Mouse (Mus musculus): ENCODE results near the gene Pan2. TPM values are rescaled to one million over a fixed set of nuclear protein-coding genes. Genes with fewer than 3 reads are reported as not detected.

The Pan2 gene
- polyA plus RNA-seq, 1 experiment: 25.7 TPM

GRCm38 (mm10) chr10:128340257-128340656 is 37.1 kb downstream of the Pan2 start:
- no peak overlapping the region for H3K27ac ChIP-seq (ENCODE audit: insufficient read depth, low read length)
- no peak overlapping the region for H3K4me3 ChIP-seq (ENCODE audit: extremely low read depth, insufficient read depth, insufficient read length)
- peaks cover 10% of the 10 kb centered on the region; the same call in 1 of the 2 replicates for H3K4me1 ChIP-seq (ENCODE audit: control insufficient read depth, insufficient read depth, insufficient read length)
- no peak for DNase-seq (ENCODE audit: low read depth in 1 of 2, low spot score in 2 of 2)
- WGBS: 76% methylated on average over 2 of the region's 2 CpGs
- H3K27me3 ChIP-seq (ENCODE audit: control insufficient read depth, insufficient read depth, low read length): no peaks in the 10 kb centered on the region
- H3K36me3 ChIP-seq (ENCODE audit: control insufficient read depth, insufficient read depth, low read length): no peaks in the 10 kb centered on the region
- TF ChIP-seq POLR2A (IDR thresholded peaks at IDR 0.05; ENCODE audit: low read depth, low read length) (no peak), CTCF (IDR thresholded peaks at IDR 0.05; ENCODE audit: extremely low read depth, insufficient read depth, insufficient read length, insufficient replicate concordance) (no peak)

- no peak for TF ChIP-seq POLR2A (IDR thresholded peaks at IDR 0.05; ENCODE audit: low read depth, low read length)
- no peak for TF ChIP-seq CTCF (IDR thresholded peaks at IDR 0.05; ENCODE audit: extremely low read depth, insufficient read depth, insufficient read length, insufficient replicate concordance)
- no peaks in the 10 kb centered on the region for H3K36me3 ChIP-seq (ENCODE audit: control insufficient read depth, insufficient read depth, low read length)
- 95% methylated on average over 1 of the region's 1 CpGs for WGBS
- no peaks in the 10 kb centered on the region for H3K27me3 ChIP-seq (ENCODE audit: control insufficient read depth, insufficient read depth, low read length)
- no peak for DNase-seq (ENCODE audit: low read depth in 1 of 2, low spot score in 2 of 2)
- H3K4me1 ChIP-seq (ENCODE audit: control insufficient read depth, insufficient read depth, insufficient read length): peaks cover 8% of the 10 kb centered on the region; the same call in 1 of the 2 replicates
- H3K4me3 ChIP-seq (ENCODE audit: extremely low read depth, insufficient read depth, insufficient read length): no peak overlapping the region
- H3K27ac ChIP-seq (ENCODE audit: insufficient read depth, low read length): no peak overlapping the region
Observed at GRCm38 (mm10) chr10:128343436-128343835, 40.3 kb downstream of the Pan2 start.

- 3% methylated on average over 7 of the region's 7 CpGs for WGBS
- TF ChIP-seq CTCF (IDR thresholded peaks at IDR 0.05; ENCODE audit: extremely low read depth, insufficient read depth, insufficient read length, insufficient replicate concordance) (no peak), POLR2A (IDR thresholded peaks at IDR 0.05; ENCODE audit: low read depth, low read length) (no peak)
Observed at GRCm38 (mm10) chr10:128344568-128345275, 41.6 kb downstream of the Pan2 start.

GRCm38 (mm10) chr10:128347541-128347940 is 44.4 kb downstream of the Pan2 start:
- DNase-seq (ENCODE audit: low read depth in 1 of 2, low spot score in 2 of 2): no peak
- Histone ChIP-seq H3K27me3 (ENCODE audit: control insufficient read depth, insufficient read depth, low read length) (no peaks in the 10 kb centered on the region), H3K36me3 (ENCODE audit: control insufficient read depth, insufficient read depth, low read length) (peaks cover 19% of the 10 kb centered on the region), H3K4me1 (ENCODE audit: control insufficient read depth, insufficient read depth, insufficient read length) (peaks cover 8% of the 10 kb centered on the region; the same call in 1 of the 2 replicates), H3K27ac (ENCODE audit: insufficient read depth, low read length) (no peak overlapping the region), H3K4me3 (ENCODE audit: extremely low read depth, insufficient read depth, insufficient read length) (no peak overlapping the region)
- 93% methylated on average over 8 of the region's 8 CpGs for WGBS
- no peak for TF ChIP-seq POLR2A (IDR thresholded peaks at IDR 0.05; ENCODE audit: low read depth, low read length)
- no peak for TF ChIP-seq CTCF (IDR thresholded peaks at IDR 0.05; ENCODE audit: extremely low read depth, insufficient read depth, insufficient read length, insufficient replicate concordance)

More at GRCm38 (mm10) chr10:128344568-128345275, 41.6 kb downstream of the Pan2 start:
- H3K36me3 ChIP-seq (ENCODE audit: control insufficient read depth, insufficient read depth, low read length): no peaks in the 10 kb centered on the region
- H3K27me3 ChIP-seq (ENCODE audit: control insufficient read depth, insufficient read depth, low read length): no peaks in the 10 kb centered on the region
- peaks cover 8% of the 10 kb centered on the region; the same call in 1 of the 2 replicates for H3K4me1 ChIP-seq (ENCODE audit: control insufficient read depth, insufficient read depth, insufficient read length)
- H3K4me3 ChIP-seq (ENCODE audit: extremely low read depth, insufficient read depth, insufficient read length): no peak overlapping the region
- peak; percentile 56 to 65 for DNase-seq (ENCODE audit: low read depth in 1 of 2, low spot score in 2 of 2)
- H3K27ac ChIP-seq (ENCODE audit: insufficient read depth, low read length): peak overlapping the region; percentile 40

- no peak overlapping the region for H3K4me3 ChIP-seq (ENCODE audit: extremely low read depth, insufficient read depth, insufficient read length)
- no peak overlapping the region for H3K27ac ChIP-seq (ENCODE audit: insufficient read depth, low read length)
- TF ChIP-seq POLR2A (IDR thresholded peaks at IDR 0.05; ENCODE audit: low read depth, low read length) (no peak), CTCF (IDR thresholded peaks at IDR 0.05; ENCODE audit: extremely low read depth, insufficient read depth, insufficient read length, insufficient replicate concordance) (peak; percentile 20; the same call in 1 of the 2 replicates)
- WGBS: 46% methylated on average over 2 of the region's 2 CpGs
- H3K4me1 ChIP-seq (ENCODE audit: control insufficient read depth, insufficient read depth, insufficient read length): no peaks in the 10 kb centered on the region
- H3K27me3 ChIP-seq (ENCODE audit: control insufficient read depth, insufficient read depth, low read length): no peaks in the 10 kb centered on the region
- DNase-seq (ENCODE audit: low read depth in 1 of 2, low spot score in 2 of 2): peak in 1 of 2 experiments; percentile 50
- peaks cover 30% of the 10 kb centered on the region for H3K36me3 ChIP-seq (ENCODE audit: control insufficient read depth, insufficient read depth, low read length)
Observed at GRCm38 (mm10) chr10:128358796-128359195, 55.7 kb downstream of the Pan2 start.

- no peak overlapping the region for H3K4me3 ChIP-seq (ENCODE audit: extremely low read depth, insufficient read depth, insufficient read length)
- H3K36me3 ChIP-seq (ENCODE audit: control insufficient read depth, insufficient read depth, low read length): peaks cover 26% of the 10 kb centered on the region
- DNase-seq (ENCODE audit: low read depth in 1 of 2, low spot score in 2 of 2): no peak
- TF ChIP-seq POLR2A (IDR thresholded peaks at IDR 0.05; ENCODE audit: low read depth, low read length): no peak
- TF ChIP-seq CTCF (IDR thresholded peaks at IDR 0.05; ENCODE audit: extremely low read depth, insufficient read depth, insufficient read length, insufficient replicate concordance): no peak
- WGBS: 79% methylated on average over 6 of the region's 6 CpGs
- no peaks in the 10 kb centered on the region for H3K27me3 ChIP-seq (ENCODE audit: control insufficient read depth, insufficient read depth, low read length)
- no peaks in the 10 kb centered on the region for H3K4me1 ChIP-seq (ENCODE audit: control insufficient read depth, insufficient read depth, insufficient read length)
- H3K27ac ChIP-seq (ENCODE audit: insufficient read depth, low read length): no peak overlapping the region
Observed at GRCm38 (mm10) chr10:128359226-128359625, 56.1 kb downstream of the Pan2 start.

GRCm38 (mm10) chr10:128361836-128362235 is 58.7 kb downstream of the Pan2 start:
- Histone ChIP-seq H3K4me1 (ENCODE audit: control insufficient read depth, insufficient read depth, insufficient read length) (no peaks in the 10 kb centered on the region), H3K36me3 (ENCODE audit: control insufficient read depth, insufficient read depth, low read length) (peaks cover 22% of the 10 kb centered on the region), H3K27ac (ENCODE audit: insufficient read depth, low read length) (no peak overlapping the region), H3K4me3 (ENCODE audit: extremely low read depth, insufficient read depth, insufficient read length) (no peak overlapping the region), H3K27me3 (ENCODE audit: control insufficient read depth, insufficient read depth, low read length) (no peaks in the 10 kb centered on the region)
- 95% methylated on average over 6 of the region's 6 CpGs for WGBS
- DNase-seq (ENCODE audit: low read depth in 1 of 2, low spot score in 2 of 2): no peak
- TF ChIP-seq POLR2A (IDR thresholded peaks at IDR 0.05; ENCODE audit: low read depth, low read length) (no peak), CTCF (IDR thresholded peaks at IDR 0.05; ENCODE audit: extremely low read depth, insufficient read depth, insufficient read length, insufficient replicate concordance) (no peak)
